Mouse (Mus musculus): ENCODE data around the gene Msh4. TPM values are rescaled to one million over a fixed set of nuclear protein-coding genes. Genes with fewer than 3 reads are reported as not detected.

Msh4 gene
- polyA plus RNA-seq, 1 experiment from 2014 or later = 0.11 TPM

DNA sequence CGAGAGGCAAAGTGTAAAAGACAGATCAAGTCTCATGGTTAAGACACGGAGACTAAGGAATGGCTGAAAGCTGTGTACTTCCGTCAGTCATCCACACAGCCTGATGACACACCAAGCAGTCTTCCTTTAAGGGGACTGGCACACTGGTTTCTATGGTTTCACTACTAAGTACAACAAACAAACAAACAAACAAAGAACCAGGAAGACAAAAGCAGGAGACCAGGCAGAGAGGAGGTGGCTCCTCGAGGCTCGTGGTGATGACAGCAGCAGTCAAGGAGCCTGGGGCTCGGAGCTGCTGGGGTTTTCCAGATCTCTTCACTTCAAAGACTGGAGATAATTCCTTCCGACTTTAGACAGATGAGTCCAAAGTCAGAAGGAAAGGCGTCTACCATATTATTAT lies 34.1 kb upstream of the Msh4 start:
- Histone ChIP-seq H3K9ac (ENCODE audit: low read length) (no peak overlapping the region), H3K4me3 (ENCODE audit: low read depth, low read length) (no peak overlapping the region), H3K4me1 (replicated peaks; ENCODE audit: control insufficient read depth, insufficient read depth, low read length) (peaks cover 5% of the 10 kb centered on the region; the same call in 1 of the 2 replicates), H3K4me2 (ENCODE audit: low read depth, low read length, severe bottlenecking) (no peak overlapping the region), H3K9me3 (ENCODE audit: control insufficient read depth, low read length) (no peaks in the 10 kb centered on the region), H3K36me3 (ENCODE audit: control insufficient read depth, insufficient read depth, low read length) (no peaks in the 10 kb centered on the region; the same call in 1 of the 2 replicates), H3K27ac (ENCODE audit: low read depth, low read length) (no peak overlapping the region), H3K27me3 (ENCODE audit: control insufficient read depth, insufficient read depth, low read length) (no peaks in the 10 kb centered on the region)
- 91% methylated on average over 8 of the region's 8 CpGs for WGBS
- DNase-seq (ENCODE audit: low spot score) = no peak
- no peak for ATAC-seq (replicated peaks; ENCODE audit: low FRiP score)

DNA sequence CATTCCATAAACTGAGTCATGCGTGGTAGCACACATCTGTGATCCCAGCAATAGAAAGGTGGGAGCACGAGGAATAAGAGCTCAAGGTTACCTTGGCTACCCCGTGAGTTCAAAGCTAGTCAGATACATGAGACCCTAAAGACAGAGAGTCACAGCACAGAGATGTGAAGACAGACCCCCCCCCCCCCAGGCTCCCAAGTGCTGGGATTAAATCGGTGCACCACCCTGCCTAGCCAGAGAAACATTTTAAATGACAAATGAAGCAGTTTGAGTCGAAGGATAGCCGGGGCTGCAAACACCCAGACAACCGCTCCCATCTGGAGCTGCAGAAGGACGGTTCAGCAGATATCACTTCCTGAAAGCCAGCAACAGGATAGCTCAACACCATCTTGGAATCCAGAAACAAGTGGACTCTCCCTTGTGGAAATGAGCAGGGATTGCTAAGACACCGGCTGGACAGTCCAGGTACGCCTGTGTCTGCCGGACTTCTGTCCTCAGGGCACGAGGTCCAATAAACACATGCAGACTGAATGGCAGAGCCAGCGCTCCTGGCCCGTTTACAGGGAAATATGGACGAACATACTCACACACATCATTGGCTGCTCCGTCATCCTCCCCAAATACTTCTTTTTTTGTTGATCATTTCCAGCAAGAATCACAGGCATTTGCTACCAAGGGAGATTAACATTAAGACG lies 31.3 kb upstream of the Msh4 start:
- WGBS = 95% methylated on average over 17 of the region's 17 CpGs
- no peaks in the 10 kb centered on the region for H3K9me3 ChIP-seq (ENCODE audit: control insufficient read depth, low read length)
- H3K36me3 ChIP-seq (ENCODE audit: control insufficient read depth, insufficient read depth, low read length) = no peaks in the 10 kb centered on the region; the same call in 1 of the 2 replicates
- H3K27ac ChIP-seq (ENCODE audit: low read depth, low read length) = no peak overlapping the region
- no peaks in the 10 kb centered on the region for H3K4me1 ChIP-seq (replicated peaks; ENCODE audit: control insufficient read depth, insufficient read depth, low read length)
- H3K4me3 ChIP-seq (ENCODE audit: low read depth, low read length) = no peak overlapping the region
- ATAC-seq (replicated peaks; ENCODE audit: low FRiP score) = no peak
- no peak overlapping the region for H3K4me2 ChIP-seq (ENCODE audit: low read depth, low read length, severe bottlenecking)
- H3K9ac ChIP-seq (ENCODE audit: low read length) = no peak overlapping the region
- DNase-seq (ENCODE audit: low spot score) = no peak
- H3K27me3 ChIP-seq (ENCODE audit: control insufficient read depth, insufficient read depth, low read length) = no peaks in the 10 kb centered on the region

DNA sequence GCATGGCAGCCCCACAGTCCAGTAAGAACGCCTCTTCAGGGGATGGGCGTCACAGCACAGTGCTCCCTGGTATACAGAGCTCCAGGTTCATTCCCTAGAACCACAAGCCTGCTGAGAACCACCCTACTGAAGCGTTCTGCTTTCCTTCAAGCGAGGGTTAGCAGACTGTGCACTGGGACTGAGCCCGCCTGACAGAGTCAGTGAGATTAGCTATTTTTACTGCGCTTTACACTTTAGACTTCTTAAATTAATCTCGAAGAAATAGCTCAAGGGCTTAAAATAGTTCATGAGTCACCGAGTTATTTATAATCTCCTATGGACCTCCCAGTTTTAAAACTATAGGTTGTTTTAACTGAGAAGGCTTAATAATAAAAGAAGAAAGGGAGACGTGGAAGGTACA lies 29.9 kb upstream of the Msh4 start:
- DNase-seq (ENCODE audit: low spot score) = no peak
- no peak for ATAC-seq (replicated peaks; ENCODE audit: low FRiP score)
- WGBS = 94% methylated on average over 9 of the region's 9 CpGs
- Histone ChIP-seq H3K27me3 (ENCODE audit: control insufficient read depth, insufficient read depth, low read length) (no peaks in the 10 kb centered on the region), H3K4me3 (ENCODE audit: low read depth, low read length) (no peak overlapping the region), H3K4me2 (ENCODE audit: low read depth, low read length, severe bottlenecking) (no peak overlapping the region), H3K27ac (ENCODE audit: low read depth, low read length) (no peak overlapping the region), H3K9ac (ENCODE audit: low read length) (no peak overlapping the region), H3K9me3 (ENCODE audit: control insufficient read depth, low read length) (no peaks in the 10 kb centered on the region), H3K36me3 (ENCODE audit: control insufficient read depth, insufficient read depth, low read length) (no peaks in the 10 kb centered on the region; the same call in 1 of the 2 replicates), H3K4me1 (replicated peaks; ENCODE audit: control insufficient read depth, insufficient read depth, low read length) (no peaks in the 10 kb centered on the region)

DNA sequence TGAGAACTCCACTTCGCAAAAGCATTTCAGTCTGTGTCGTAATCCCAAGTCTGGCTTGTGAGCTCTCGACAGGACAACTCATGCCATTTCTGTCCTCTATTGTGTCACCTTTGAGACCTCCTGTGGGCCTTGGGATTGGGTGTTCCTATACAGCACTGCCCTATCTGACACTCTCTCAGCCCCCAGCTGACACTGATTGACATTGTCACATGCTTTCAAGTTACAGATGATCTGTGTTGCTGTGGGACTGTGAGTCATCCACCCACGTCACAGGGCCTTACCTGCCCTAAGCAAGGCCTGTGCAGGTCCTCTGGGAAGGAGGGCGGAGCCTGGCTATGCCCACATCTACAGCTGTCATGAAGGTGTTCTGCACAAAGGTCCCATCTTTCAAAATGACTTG lies 26.5 kb upstream of the Msh4 start:
- Histone ChIP-seq H3K4me2 (ENCODE audit: low read depth, low read length, severe bottlenecking) (no peak overlapping the region), H3K27me3 (ENCODE audit: control insufficient read depth, insufficient read depth, low read length) (no peaks in the 10 kb centered on the region), H3K9ac (ENCODE audit: low read length) (no peak overlapping the region), H3K4me3 (ENCODE audit: low read depth, low read length) (no peak overlapping the region), H3K36me3 (ENCODE audit: control insufficient read depth, insufficient read depth, low read length) (peaks cover 2% of the 10 kb centered on the region; the same call in 1 of the 2 replicates), H3K27ac (ENCODE audit: low read depth, low read length) (no peak overlapping the region), H3K4me1 (replicated peaks; ENCODE audit: control insufficient read depth, insufficient read depth, low read length) (no peaks in the 10 kb centered on the region), H3K9me3 (ENCODE audit: control insufficient read depth, low read length) (no peaks in the 10 kb centered on the region)
- ATAC-seq (replicated peaks; ENCODE audit: low FRiP score) (no peak), DNase-seq (ENCODE audit: low spot score) (no peak)
- WGBS = 90% methylated on average over 5 of the region's 5 CpGs

DNA sequence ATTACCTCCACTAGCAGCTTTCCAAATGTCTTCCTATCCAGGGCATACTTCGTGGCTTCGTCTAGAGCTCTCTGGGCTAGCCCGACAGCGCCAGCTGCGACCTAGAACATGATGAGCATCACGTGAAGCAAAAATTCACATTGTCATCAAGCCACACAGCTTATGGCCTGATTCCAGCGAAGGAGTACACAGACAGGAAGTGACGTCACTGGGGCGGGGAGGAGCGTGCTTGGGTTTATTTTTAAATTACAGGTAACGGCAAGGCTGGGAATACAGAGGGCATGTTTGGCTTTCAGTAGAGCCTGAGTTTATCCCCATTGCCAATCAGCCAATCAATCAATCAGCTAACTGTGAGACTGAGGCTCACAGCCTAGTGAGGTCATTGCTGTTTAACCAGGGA lies 23.6 kb upstream of the Msh4 start:
- Histone ChIP-seq H3K27ac (ENCODE audit: low read depth, low read length) (no peak overlapping the region), H3K4me1 (replicated peaks; ENCODE audit: control insufficient read depth, insufficient read depth, low read length) (no peaks in the 10 kb centered on the region), H3K4me3 (ENCODE audit: low read depth, low read length) (no peak overlapping the region), H3K27me3 (ENCODE audit: control insufficient read depth, insufficient read depth, low read length) (no peaks in the 10 kb centered on the region), H3K9ac (ENCODE audit: low read length) (no peak overlapping the region), H3K9me3 (ENCODE audit: control insufficient read depth, low read length) (no peaks in the 10 kb centered on the region), H3K4me2 (ENCODE audit: low read depth, low read length, severe bottlenecking) (no peak overlapping the region), H3K36me3 (ENCODE audit: control insufficient read depth, insufficient read depth, low read length) (peaks cover 2% of the 10 kb centered on the region; the same call in 1 of the 2 replicates)
- ATAC-seq (replicated peaks; ENCODE audit: low FRiP score) (no peak), DNase-seq (ENCODE audit: low spot score) (no peak)
- 95% methylated on average over 11 of the region's 11 CpGs for WGBS

DNA sequence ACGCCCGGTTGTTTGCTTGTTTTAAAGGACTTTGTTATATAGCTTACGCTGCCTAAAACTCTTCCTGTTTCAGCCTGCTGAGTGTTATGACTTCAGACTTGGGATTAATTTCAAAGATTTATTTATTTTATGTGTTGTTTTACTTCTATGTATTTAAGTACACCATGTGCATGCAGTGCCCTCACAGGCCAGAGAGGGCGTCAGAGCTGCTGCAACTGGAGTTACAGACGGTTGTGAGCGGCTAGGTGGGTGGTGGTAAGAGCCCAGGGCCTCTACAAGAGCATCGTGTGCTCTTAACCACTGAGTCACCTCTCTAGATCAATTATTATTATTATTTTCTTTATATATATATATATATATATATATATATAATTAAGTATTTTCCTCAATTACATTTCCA lies 20.4 kb upstream of the Msh4 start:
- Histone ChIP-seq H3K4me1 (replicated peaks; ENCODE audit: control insufficient read depth, insufficient read depth, low read length) (no peaks in the 10 kb centered on the region), H3K27ac (ENCODE audit: low read depth, low read length) (no peak overlapping the region), H3K9ac (ENCODE audit: low read length) (no peak overlapping the region), H3K36me3 (ENCODE audit: control insufficient read depth, insufficient read depth, low read length) (peaks cover 2% of the 10 kb centered on the region; the same call in 1 of the 2 replicates), H3K27me3 (ENCODE audit: control insufficient read depth, insufficient read depth, low read length) (no peaks in the 10 kb centered on the region), H3K4me2 (ENCODE audit: low read depth, low read length, severe bottlenecking) (no peak overlapping the region), H3K9me3 (ENCODE audit: control insufficient read depth, low read length) (no peaks in the 10 kb centered on the region), H3K4me3 (ENCODE audit: low read depth, low read length) (no peak overlapping the region)
- DNase-seq (ENCODE audit: low spot score) (no peak), ATAC-seq (replicated peaks; ENCODE audit: low FRiP score) (no peak)
- 90% methylated on average over 7 of the region's 7 CpGs for WGBS

DNA sequence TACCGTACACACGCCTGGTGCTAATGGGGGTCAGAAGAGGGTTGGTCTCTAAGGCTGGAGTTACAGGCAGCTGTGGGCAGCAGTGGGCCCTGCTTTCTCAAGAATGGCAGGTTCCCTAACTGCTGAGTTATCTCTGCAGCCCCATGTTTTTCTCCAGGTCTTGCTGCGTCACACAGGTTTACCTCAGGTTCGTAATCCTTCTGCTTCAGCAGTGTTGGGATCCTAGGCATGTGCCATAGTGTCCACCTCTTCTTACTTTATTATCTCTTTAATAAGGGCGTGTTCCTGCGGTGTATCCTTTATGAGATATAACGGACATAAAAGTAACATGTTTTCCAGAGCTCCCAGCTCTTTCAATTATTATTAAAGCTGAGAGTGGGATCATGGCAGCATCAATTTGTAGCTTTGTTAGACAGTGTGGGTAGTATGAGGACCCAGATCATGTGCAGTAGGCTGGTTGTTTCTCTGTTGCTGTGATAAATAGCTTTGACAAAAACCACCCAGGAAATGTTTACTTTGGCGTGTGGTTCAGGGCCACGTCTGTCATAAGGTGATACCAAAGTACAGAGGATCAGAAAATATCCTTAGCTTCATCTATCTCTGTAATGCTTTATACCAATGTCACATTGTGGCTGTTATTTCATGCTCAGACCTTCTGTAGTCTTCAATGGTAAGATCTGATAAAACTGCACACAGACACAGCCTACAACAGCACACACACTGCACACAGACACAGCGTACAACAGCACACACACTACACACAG lies 15.4 kb upstream of the Msh4 start:
- Histone ChIP-seq H3K27me3 (ENCODE audit: control insufficient read depth, insufficient read depth, low read length) (no peaks in the 10 kb centered on the region), H3K4me3 (ENCODE audit: low read depth, low read length) (no peak overlapping the region), H3K4me2 (ENCODE audit: low read depth, low read length, severe bottlenecking) (no peak overlapping the region), H3K9me3 (ENCODE audit: control insufficient read depth, low read length) (no peaks in the 10 kb centered on the region), H3K4me1 (replicated peaks; ENCODE audit: control insufficient read depth, insufficient read depth, low read length) (no peaks in the 10 kb centered on the region), H3K9ac (ENCODE audit: low read length) (no peak overlapping the region), H3K36me3 (ENCODE audit: control insufficient read depth, insufficient read depth, low read length) (no peaks in the 10 kb centered on the region; the same call in 1 of the 2 replicates), H3K27ac (ENCODE audit: low read depth, low read length) (no peak overlapping the region)
- ATAC-seq (replicated peaks; ENCODE audit: low FRiP score) = no peak
- WGBS = 96% methylated on average over 10 of the region's 10 CpGs
- no peak for DNase-seq (ENCODE audit: low spot score)

DNA sequence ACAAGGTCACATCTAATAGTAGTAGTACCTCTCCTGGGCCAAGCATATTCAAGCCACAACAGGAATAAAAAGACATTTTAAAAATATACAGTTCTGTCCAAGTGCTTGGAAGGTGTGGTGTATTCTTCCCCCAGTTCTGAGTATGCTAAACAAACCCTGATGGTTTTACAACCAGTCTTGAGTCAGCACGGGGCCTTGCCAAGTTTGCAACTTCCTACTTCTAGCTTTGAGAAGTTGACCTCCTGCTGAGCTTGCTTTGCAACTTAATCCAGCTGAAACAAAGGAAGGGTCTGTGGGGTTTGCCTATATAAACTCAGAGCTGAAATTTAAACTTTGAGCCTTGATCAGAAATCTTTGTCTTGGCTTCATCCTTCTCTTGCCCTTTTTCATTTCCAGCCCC lies 11.3 kb upstream of the Msh4 start:
- no peak overlapping the region for H3K9ac ChIP-seq (ENCODE audit: low read length)
- ATAC-seq (replicated peaks; ENCODE audit: low FRiP score) (no peak), DNase-seq (ENCODE audit: low spot score) (no peak)
- H3K36me3 ChIP-seq (ENCODE audit: control insufficient read depth, insufficient read depth, low read length) = no peaks in the 10 kb centered on the region
- no peaks in the 10 kb centered on the region for H3K4me1 ChIP-seq (replicated peaks; ENCODE audit: control insufficient read depth, insufficient read depth, low read length)
- H3K4me3 ChIP-seq (ENCODE audit: low read depth, low read length) = no peak overlapping the region
- H3K9me3 ChIP-seq (ENCODE audit: control insufficient read depth, low read length) = no peaks in the 10 kb centered on the region
- H3K4me2 ChIP-seq (ENCODE audit: low read depth, low read length, severe bottlenecking) = no peak overlapping the region
- no peaks in the 10 kb centered on the region for H3K27me3 ChIP-seq (ENCODE audit: control insufficient read depth, insufficient read depth, low read length)
- WGBS = 3% methylated on average over 1 of the region's 1 CpGs
- no peak overlapping the region for H3K27ac ChIP-seq (ENCODE audit: low read depth, low read length)
